In genomic region chr8:66450691-66451090, GRCm38 (mm10) we compare ENCODE assay signal across 9 mouse cellular contexts. TPM values are rescaled to one million over a fixed set of nuclear protein-coding genes. Genes with fewer than 3 reads are reported as not detected.
A peak's percentile ranks its signal among the peaks of the same experiment; 100 is the strongest.
DNase-seq lines count a peak whose midpoint lies in the region; ATAC-seq and TF ChIP-seq lines count a peak whose summit lies in the region.
"Had no signal": no experiment of that assay in that cellular context is flagged by ENCODE, and none has a peak within 500 bp of the region (broad histone marks: within the 10 kb centered on the region; RNA-seq: fewer than 3 reads in every experiment).

No protein-coding gene starts in this region.

- H3K9ac ChIP-seq in neural tube, embryonic 11.5 days (ENCODE audit: low read length) = no peak overlapping the region
- no peak overlapping the region for H3K9ac ChIP-seq in lung, embryonic 14.5 days
- H3K9ac ChIP-seq: heart, embryonic 13.5 days had no signal

- 24% methylated on average over 5 of the region's 5 CpGs for WGBS in neural tube, embryonic 11.5 days
- WGBS in lung, embryonic 14.5 days = 22% methylated on average over 5 of the region's 5 CpGs

- no peaks in the 10 kb centered on the region for H3K27me3 ChIP-seq in neural tube, embryonic 11.5 days (ENCODE audit: control insufficient read depth, insufficient read depth, low read length)
- H3K27me3 ChIP-seq in lung, embryonic 14.5 days (ENCODE audit: insufficient read depth, low read length) = no peaks in the 10 kb centered on the region
- H3K27me3 ChIP-seq: heart, embryonic 13.5 days had no signal

- peak; percentile 8 for DNase-seq in gastrocnemius, adult 18-20 months (ENCODE audit: low spot score)
- DNase-seq in gastrocnemius, postnatal 25 days = no peak
- DNase-seq in neural tube, embryonic 11.5 days (ENCODE audit: low spot score) = peak; percentile 21
- DNase-seq in neural tube, embryonic 10.5 days (ENCODE audit: extremely low spot score, low spot score) = no peak
- peak; percentile 34 for DNase-seq in c-Kit-positive CD71-negative TER-119-negative erythroid progenitor cells, embryonic 14.5 days (ENCODE audit: low read depth)
- peak; percentile 28 for DNase-seq in gastrocnemius, postnatal 10 days
- peak; percentile 56 for DNase-seq in lung, embryonic 14.5 days
- DNase-seq in thymus, postnatal 4 days = peak; percentile 38

- H3K36me3 ChIP-seq in neural tube, embryonic 11.5 days (ENCODE audit: control insufficient read depth, insufficient read depth, low read length) = no peaks in the 10 kb centered on the region
- H3K36me3 ChIP-seq in lung, embryonic 14.5 days (ENCODE audit: insufficient read depth) = no peaks in the 10 kb centered on the region
- H3K36me3 ChIP-seq: heart, embryonic 13.5 days had no signal

- ATAC-seq in neural tube, embryonic 11.5 days (ENCODE audit: insufficient read depth, low FRiP score, low TSS enrichment) = no peak
- ATAC-seq in lung, embryonic 14.5 days (ENCODE audit: insufficient read depth) = no peak

- no peaks in the 10 kb centered on the region for H3K4me1 ChIP-seq in neural tube, embryonic 11.5 days (ENCODE audit: control insufficient read depth, insufficient read depth, low read length)
- H3K4me1 ChIP-seq in lung, embryonic 14.5 days (ENCODE audit: insufficient read depth) = no peaks in the 10 kb centered on the region
- H3K4me1 ChIP-seq: heart, embryonic 13.5 days had no signal

- H3K4me2 ChIP-seq in neural tube, embryonic 11.5 days (ENCODE audit: low read depth) = no peak overlapping the region
- H3K4me2 ChIP-seq in lung, embryonic 14.5 days = no peak overlapping the region
- H3K4me2 ChIP-seq: heart, embryonic 13.5 days had no signal

- no peak overlapping the region for H3K4me3 ChIP-seq in neural tube, embryonic 11.5 days (ENCODE audit: low read depth, low read length)
- no peak overlapping the region for H3K4me3 ChIP-seq in lung, embryonic 14.5 days (ENCODE audit: low read depth, low read length)
- H3K4me3 ChIP-seq: heart, embryonic 13.5 days had no signal

- H3K9me3 ChIP-seq in neural tube, embryonic 11.5 days (ENCODE audit: control insufficient read depth, low read length) = no peaks in the 10 kb centered on the region
- H3K9me3 ChIP-seq in lung, embryonic 14.5 days (ENCODE audit: low read depth, low read length) = no peaks in the 10 kb centered on the region
- H3K9me3 ChIP-seq: heart, embryonic 13.5 days had no signal

- peak; percentile 67 for TF ChIP-seq CTCF in lung, embryonic 14.5 days (IDR thresholded peaks at IDR 0.05; ENCODE audit: low read depth)

- no peak overlapping the region for H3K27ac ChIP-seq in neural tube, embryonic 11.5 days (ENCODE audit: low read depth, low read length)
- H3K27ac ChIP-seq in lung, embryonic 14.5 days (ENCODE audit: low read depth) = no peak overlapping the region
- H3K27ac ChIP-seq: heart, embryonic 13.5 days had no signal

RNA-seq across cellular contexts. Expression of gene Tma16, which starts 35.6 kb away (rescaled TPM):
- 1 to 10 TPM; 4.5 to 5.0 TPM for total RNA-seq in gastrocnemius, adult 18-20 months (2021)
- total RNA-seq in gastrocnemius, postnatal 25 days (2021) = 1 to 10 TPM; 3.8 to 4.7 TPM
- polyA plus RNA-seq in neural tube, embryonic 11.5 days (2014; fragmentation: Nextera tagmentation; extraction: Ambion mirVana) = 15.9 and 16.7 TPM in 2 replicates
- 1 to 10 TPM; 5.5 to 6.7 TPM for total RNA-seq in gastrocnemius, postnatal 10 days (2021)
- polyA plus RNA-seq in lung, embryonic 14.5 days (2014; fragmentation: Nextera tagmentation; extraction: Ambion mirVana) = 13.9 and 14.5 TPM in 2 replicates

Comparison
In these comparisons a context has a peak if more than half of its experiments do, and no peak if none do; other contexts are left out.
1. DNase-seq: peak in gastrocnemius, adult 18-20 months (single experiment), neural tube, embryonic 11.5 days (single experiment), c-Kit-positive CD71-negative TER-119-negative erythroid progenitor cells, embryonic 14.5 days (single experiment), gastrocnemius, postnatal 10 days (single experiment), lung, embryonic 14.5 days (single experiment) and thymus, postnatal 4 days (single experiment); none in gastrocnemius, postnatal 25 days (single experiment) and neural tube, embryonic 10.5 days (single experiment).